Mouse (Mus musculus): ENCODE results near the gene Zfand3.

The Zfand3 gene

DNA sequence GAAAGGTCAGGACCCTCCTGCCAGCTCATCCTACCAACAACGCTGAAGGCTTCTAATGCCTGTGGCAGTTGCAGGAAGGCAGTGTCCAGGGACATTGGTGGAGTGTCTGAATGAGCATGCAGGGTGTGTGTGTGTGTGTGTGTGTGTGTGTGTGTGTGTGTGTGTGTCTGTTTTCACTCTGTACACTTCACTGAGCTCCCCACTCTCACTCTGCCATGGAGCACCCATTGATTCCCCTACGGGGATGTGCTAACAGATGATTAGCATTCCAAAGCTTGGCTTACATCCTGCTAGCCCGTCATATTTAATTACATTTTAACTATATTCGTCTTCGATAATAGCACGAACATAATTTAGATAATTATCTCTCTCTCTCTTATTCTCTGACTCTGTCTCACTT is 232.1 kb downstream of the Zfand3 start:
- no peak for DNase-seq

DNA sequence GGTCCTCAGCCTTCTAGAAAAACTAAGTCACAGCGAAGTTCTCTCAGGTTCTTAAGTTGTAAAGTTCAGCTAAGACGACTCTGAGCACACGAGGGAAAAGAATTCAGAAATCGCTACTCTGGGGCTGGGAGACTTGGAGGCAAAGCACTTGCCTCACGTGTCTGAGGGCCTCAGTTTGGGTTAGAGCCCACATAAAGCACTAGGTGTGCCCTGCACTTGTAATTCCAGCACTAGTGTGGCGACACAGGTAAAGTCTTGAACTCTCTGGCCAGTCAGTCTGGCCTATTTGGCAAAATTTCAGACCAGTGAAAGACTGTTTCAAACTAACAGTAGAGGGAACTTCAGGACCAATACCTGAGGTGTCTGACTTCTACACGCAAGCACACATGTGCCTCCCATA is 233.1 kb downstream of the Zfand3 start:
- no peak for DNase-seq

DNA sequence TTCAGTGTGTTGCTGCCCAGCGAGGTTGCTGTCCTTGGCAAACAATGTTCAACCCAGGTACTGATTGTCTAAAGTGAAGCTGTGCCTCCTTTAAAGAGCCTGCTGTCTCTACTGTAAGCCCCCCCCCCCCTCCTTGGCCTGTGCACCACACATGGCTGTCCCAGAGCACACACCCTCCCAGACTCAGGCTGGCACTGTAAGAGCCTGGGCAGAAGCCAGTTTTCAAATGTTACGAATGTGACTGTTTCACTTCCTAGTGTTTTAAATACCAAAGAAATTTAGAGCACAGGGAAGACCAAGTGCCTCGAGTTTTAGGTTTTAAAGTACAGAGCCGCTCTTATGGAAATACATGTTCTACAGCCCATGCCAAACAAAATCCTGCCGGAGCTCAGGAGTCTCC is 234.9 kb downstream of the Zfand3 start:
- no peak for DNase-seq

DNA sequence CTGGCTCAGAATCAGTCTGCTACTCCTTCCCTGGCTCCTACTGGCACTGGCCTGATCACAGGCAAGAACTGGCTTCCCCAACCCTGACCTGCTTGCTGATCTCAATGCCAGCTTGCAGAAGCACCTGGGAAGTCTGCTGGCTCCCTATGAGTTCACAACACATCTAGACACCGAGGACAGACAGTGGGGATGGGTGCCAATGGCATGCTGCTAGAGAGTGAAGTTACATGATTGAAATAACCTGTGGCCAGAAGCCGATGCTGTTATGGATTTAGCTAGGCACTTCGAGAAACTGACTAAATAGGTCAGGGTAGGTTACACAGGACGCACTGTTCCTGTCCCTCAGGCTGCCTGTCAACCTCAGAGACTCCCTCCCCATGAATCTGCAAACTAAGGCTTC is 236.1 kb downstream of the Zfand3 start:
- peak; percentile 81 for DNase-seq

- peak; percentile 63 for DNase-seq
These were observed 236.5 kb downstream of the Zfand3 start for GRCm38 (mm10) chr17:30241061-30241460.

DNA sequence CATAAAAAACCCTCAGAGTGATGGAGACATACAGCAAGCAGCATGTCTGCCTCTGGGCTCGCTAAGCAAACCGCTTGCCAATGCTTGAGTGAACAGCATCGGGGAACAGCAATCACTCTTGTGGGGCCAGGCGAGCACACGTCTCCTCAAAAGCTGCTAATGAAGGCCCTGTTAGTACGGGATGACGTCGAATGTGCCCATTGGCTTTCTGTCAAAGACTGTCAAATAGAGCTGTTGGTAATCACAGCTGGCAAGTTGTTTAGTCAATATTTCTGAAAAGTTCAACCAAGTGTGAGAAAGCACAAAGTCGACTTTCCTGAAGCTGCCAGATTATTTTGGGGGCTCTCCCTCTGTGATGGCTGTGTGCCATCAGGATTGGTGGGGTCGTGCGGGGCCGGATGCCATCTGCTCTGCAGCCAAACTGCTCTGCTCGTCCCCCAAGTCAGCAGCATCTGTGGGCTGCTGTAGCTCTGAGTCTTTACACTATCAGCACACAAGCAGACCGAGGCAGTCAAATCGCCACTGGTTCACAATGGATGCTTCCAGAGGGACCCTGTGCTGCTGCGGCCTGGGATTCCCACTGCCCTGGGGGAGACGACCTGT is 237.3 kb downstream of the Zfand3 start:
- peak; percentile 31 for DNase-seq

DNA sequence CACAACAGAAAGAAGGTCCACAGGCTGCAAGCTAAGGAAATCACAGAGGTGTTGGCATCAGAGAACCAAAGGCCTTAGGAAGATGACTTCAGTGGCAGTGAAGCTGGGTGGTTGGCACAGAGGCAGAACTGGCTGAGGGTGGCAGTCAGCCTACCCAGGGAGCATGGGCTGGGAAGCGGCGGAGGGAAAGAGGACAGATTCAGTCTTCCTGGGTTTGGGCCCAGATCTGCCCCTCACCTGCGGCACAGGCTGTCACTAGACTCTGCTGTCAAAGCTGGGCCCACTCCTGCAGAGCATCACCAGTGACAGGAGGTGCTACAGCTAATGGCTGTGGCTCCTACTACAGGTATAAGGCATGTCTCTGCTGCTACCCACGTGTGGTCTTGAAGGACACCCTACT is 238.1 kb downstream of the Zfand3 start:
- DNase-seq, result no peak

DNA sequence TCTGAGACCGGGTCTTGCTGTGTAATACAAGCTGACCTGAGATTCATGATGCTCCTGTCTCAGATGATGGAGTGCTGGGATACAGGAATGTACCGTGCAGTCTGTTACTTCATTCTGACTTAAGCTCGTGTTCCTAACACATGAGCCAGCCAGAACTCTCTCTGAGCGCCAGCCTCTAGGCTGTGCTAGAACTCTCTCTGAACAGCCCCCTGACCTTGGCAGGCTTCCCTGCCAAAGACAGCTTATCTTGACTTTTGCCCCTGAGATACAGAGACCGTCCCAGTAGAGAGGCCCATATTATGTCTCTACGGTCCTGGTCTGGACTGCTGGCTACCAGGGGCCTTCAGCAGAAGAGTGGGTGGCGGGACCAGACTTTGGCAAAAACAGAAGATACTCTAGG is 239.0 kb downstream of the Zfand3 start:
- no peak for DNase-seq

- no peak for DNase-seq
These were observed 240.2 kb downstream of the Zfand3 start for GRCm38 (mm10) chr17:30244651-30245307.

DNA sequence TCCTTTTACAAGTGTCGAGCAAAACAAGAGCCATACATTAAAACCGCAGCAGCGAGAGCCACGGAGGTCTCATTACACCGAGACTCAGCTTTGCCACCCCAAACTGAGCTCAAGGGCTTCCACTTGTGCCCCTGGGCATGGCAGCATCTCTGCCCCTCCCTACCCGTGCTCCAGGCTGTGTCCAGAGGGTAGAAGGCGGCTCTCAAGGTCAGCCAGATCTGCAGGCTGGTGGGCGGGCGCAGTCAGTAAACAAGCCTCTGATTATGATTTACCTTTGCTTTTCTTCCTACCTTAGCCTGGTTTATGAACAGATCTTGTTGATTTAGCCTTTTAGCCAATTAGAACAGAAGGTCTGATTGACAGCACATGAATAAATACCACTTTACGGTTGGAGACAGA is 240.8 kb downstream of the Zfand3 start:
- no peak for DNase-seq

- DNase-seq, result no peak
These were observed 248.5 kb downstream of the Zfand3 start for GRCm38 (mm10) chr17:30253028-30253427.

DNA sequence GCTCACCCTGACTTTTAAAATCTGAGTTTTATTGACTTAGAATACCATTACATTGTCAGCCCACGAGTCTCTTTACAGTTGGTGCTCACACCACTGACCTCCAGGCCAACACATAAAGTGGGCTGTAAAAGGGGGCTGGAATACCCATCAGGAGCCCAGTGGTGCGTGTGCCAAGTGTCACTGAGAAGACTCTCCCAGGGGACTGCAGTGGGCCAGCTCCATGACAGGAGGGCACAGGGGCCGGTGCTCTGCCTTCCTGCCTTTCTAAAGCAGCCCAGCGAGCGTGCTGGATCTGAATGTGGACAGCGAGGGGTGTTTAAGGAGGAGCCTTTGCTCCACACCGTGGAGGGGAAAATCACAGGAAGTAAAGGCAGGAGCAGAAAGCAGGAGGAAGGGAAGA is 249.4 kb downstream of the Zfand3 start:
- no peak for DNase-seq

GRCm38 (mm10) chr17:30255928-30256560 is 251.5 kb downstream of the Zfand3 start:
- no peak for DNase-seq

DNA sequence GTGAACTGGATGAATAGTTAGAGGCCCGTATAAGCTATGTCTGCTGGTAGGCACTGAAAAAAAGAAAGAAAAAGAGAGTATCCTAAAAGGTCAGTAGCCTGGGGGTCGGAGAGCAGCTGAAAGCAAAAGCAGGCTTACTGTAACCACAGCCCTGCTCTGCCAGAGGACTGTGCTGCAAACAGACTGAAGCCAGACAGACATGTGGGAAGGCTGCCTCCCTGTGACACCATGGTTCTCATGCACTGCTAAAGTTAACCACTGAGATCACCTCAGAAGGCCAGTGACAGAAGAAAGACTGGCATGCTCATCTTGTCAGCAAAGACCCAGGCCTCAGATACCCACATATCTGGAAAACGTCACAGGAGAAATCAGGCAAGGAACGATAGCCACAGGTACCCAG is 253.9 kb downstream of the Zfand3 start:
- no peak for DNase-seq

DNA sequence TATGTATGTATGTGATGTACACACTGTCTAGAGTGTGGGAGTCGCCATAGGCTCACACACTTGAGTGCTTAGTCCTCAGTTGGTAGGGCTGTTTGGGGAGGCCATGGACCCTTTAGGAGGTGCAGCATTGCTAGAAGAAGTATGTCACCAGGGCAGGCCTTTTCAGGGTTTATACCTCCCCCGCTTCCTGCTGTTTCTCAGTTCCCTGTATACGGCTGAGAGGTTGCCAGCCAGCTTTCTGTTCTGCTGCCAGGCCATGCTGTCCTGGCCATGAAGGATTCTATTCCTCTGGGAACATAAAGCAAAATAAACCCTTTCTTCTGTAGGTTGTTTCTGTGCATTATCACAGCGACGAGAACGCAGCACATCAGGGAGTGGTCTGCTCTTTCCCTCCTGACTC is 255.4 kb downstream of the Zfand3 start:
- DNase-seq, result no peak

Measured in cerebellum, adult 9-10 months (tissue).